In genomic region chr19:59166879-59167278, GRCm38 (mm10) we compare ENCODE assay signal across 9 mouse cellular contexts. TPM values are rescaled to one million over a fixed set of nuclear protein-coding genes. Genes with fewer than 3 reads are reported as not detected.
DNase-seq lines count a peak whose midpoint lies in the region; ATAC-seq and TF ChIP-seq lines count a peak whose summit lies in the region.
"Had no signal": no experiment of that assay in that cellular context is flagged by ENCODE, and none has a peak within 500 bp of the region (broad histone marks: within the 10 kb centered on the region; RNA-seq: fewer than 3 reads in every experiment).

No protein-coding gene starts in this region.

- TF ChIP-seq CTCF in forebrain, postnatal 0 days (IDR thresholded peaks at IDR 0.05; ENCODE audit: low read depth): peak; percentile 14; the same call in 1 of the 2 replicates

- no peaks in the 10 kb centered on the region for H3K9me3 ChIP-seq in lung, embryonic 16.5 days (ENCODE audit: control insufficient read depth, low read length)
- no peaks in the 10 kb centered on the region for H3K9me3 ChIP-seq in forebrain, postnatal 0 days (ENCODE audit: low read length)
- H3K9me3 ChIP-seq in liver, embryonic 16.5 days (replicated peaks; ENCODE audit: control insufficient read depth, low read length): no peaks in the 10 kb centered on the region

- H3K27ac ChIP-seq in lung, embryonic 16.5 days (ENCODE audit: low read length): no peak overlapping the region
- peak overlapping the region; percentile 35 for H3K27ac ChIP-seq in forebrain, postnatal 0 days (ENCODE audit: low read depth, low read length)
- H3K27ac ChIP-seq in liver, embryonic 16.5 days (ENCODE audit: low read length): no peak overlapping the region

- ATAC-seq in lung, embryonic 16.5 days (ENCODE audit: low read depth): no peak
- peak; percentile 5; the same call in 1 of the 2 replicates for ATAC-seq in forebrain, postnatal 0 days
- no peak for ATAC-seq in liver, embryonic 16.5 days (ENCODE audit: low read depth)

- H3K4me2 ChIP-seq in lung, embryonic 16.5 days (ENCODE audit: low read depth, low read length): peak overlapping the region; percentile 64
- peak overlapping the region; percentile 71 for H3K4me2 ChIP-seq in forebrain, postnatal 0 days (ENCODE audit: low read depth)
- peak overlapping the region; percentile 43 for H3K4me2 ChIP-seq in liver, embryonic 16.5 days (ENCODE audit: low read depth, low read length)

- peak overlapping the region; percentile 47 for H3K4me3 ChIP-seq in lung, embryonic 16.5 days (ENCODE audit: low read length)
- peak overlapping the region; percentile 39 for H3K4me3 ChIP-seq in forebrain, postnatal 0 days (ENCODE audit: low read depth, low read length)
- H3K4me3 ChIP-seq in liver, embryonic 16.5 days (ENCODE audit: low read depth, low read length): peak overlapping the region; percentile 22; the same call in 1 of the 2 replicates
- H3K4me3 ChIP-seq: myocyte had no signal

- no peak for DNase-seq in lung, postnatal 36 days
- peak; percentile 55 for DNase-seq in forebrain, postnatal 0 days
- DNase-seq in yolk sac, embryonic 10.5 days (ENCODE audit: low spot score): peak; percentile 60
- DNase-seq in adrenal gland, postnatal 36 days: no peak
- no peak for DNase-seq in B cell, adult 2 months

- 5% methylated on average over 13 of the region's 13 CpGs for WGBS in lung, embryonic 16.5 days
- 8% methylated on average over 13 of the region's 13 CpGs for WGBS in forebrain, postnatal 0 days
- WGBS in liver, embryonic 16.5 days (ENCODE audit: insufficient replicate concordance): 3% methylated on average over 13 of the region's 13 CpGs

- no peaks in the 10 kb centered on the region for H3K36me3 ChIP-seq in lung, embryonic 16.5 days (ENCODE audit: control insufficient read depth, insufficient read depth, low read length)
- H3K36me3 ChIP-seq in forebrain, postnatal 0 days (ENCODE audit: insufficient read depth): no peaks in the 10 kb centered on the region
- no peaks in the 10 kb centered on the region for H3K36me3 ChIP-seq in liver, embryonic 16.5 days (ENCODE audit: control insufficient read depth, insufficient read depth)

- peaks cover 95% of the 10 kb centered on the region for H3K27me3 ChIP-seq in lung, embryonic 16.5 days (ENCODE audit: control insufficient read depth, insufficient read depth, low read depth, low read length)
- peaks cover 47% of the 10 kb centered on the region for H3K27me3 ChIP-seq in forebrain, postnatal 0 days (ENCODE audit: insufficient read depth, low read length)
- H3K27me3 ChIP-seq in liver, embryonic 16.5 days (ENCODE audit: control insufficient read depth, insufficient read depth, low read depth, low read length): peaks cover 99% of the 10 kb centered on the region

- H3K4me1 ChIP-seq in lung, embryonic 16.5 days (replicated peaks; ENCODE audit: control insufficient read depth, insufficient read depth, low read length): peaks cover 18% of the 10 kb centered on the region
- H3K4me1 ChIP-seq in forebrain, postnatal 0 days (ENCODE audit: insufficient read depth): no peaks in the 10 kb centered on the region
- H3K4me1 ChIP-seq in liver, embryonic 16.5 days (ENCODE audit: control insufficient read depth, low read depth, low read length): no peaks in the 10 kb centered on the region

- H3K9ac ChIP-seq in lung, embryonic 16.5 days (ENCODE audit: low read length): no peak overlapping the region
- H3K9ac ChIP-seq in forebrain, postnatal 0 days: peak overlapping the region; percentile 50; the same call in 1 of the 2 replicates
- no peak overlapping the region for H3K9ac ChIP-seq in liver, embryonic 16.5 days (ENCODE audit: low read depth, low read length)

RNA-seq across cellular contexts. Expression of gene Vax1, which starts 3.0 kb away (rescaled TPM):
- polyA plus RNA-seq in lung, embryonic 16.5 days (2015; fragmentation: Nextera tagmentation; extraction: Ambion mirVana): not detected in 2 replicates
- total RNA-seq in forebrain, postnatal 0 days (2014; rRNA removed): 4.2 and 7.2 TPM in 2 replicates
- 1.8 and 3.2 TPM in 2 replicates for polyA plus RNA-seq in forebrain, postnatal 0 days (2015; fragmentation: Nextera tagmentation; extraction: Ambion mirVana)
- not detected in 2 replicates for polyA plus RNA-seq in liver, embryonic 16.5 days (2015; fragmentation: Nextera tagmentation; extraction: Ambion mirVana)
- not detected for total RNA-seq in adrenal gland, postnatal 36 days (2021)
- polyA plus RNA-seq: gonadal fat pad, adult 2 months; myocyte had no signal

RNA-seq across cellular contexts. Expression of gene Kcnk18, which starts 52.1 kb away (rescaled TPM):
- polyA plus RNA-seq in lung, embryonic 16.5 days (2015; fragmentation: Nextera tagmentation; extraction: Ambion mirVana): not detected in 2 replicates
- 0.08 TPM in 1 of 2 replicates, not detected in the other for total RNA-seq in forebrain, postnatal 0 days (2014; rRNA removed)
- polyA plus RNA-seq in forebrain, postnatal 0 days (2015; fragmentation: Nextera tagmentation; extraction: Ambion mirVana): 0.08 TPM in 1 of 2 replicates, not detected in the other
- polyA plus RNA-seq in liver, embryonic 16.5 days (2015; fragmentation: Nextera tagmentation; extraction: Ambion mirVana): not detected in 2 replicates
- not detected for total RNA-seq in adrenal gland, postnatal 36 days (2021)
- polyA plus RNA-seq: gonadal fat pad, adult 2 months; myocyte had no signal

Comparison
In these comparisons a context has a peak if more than half of its experiments do, and no peak if none do; other contexts are left out.
1. DNase-seq: peak in forebrain, postnatal 0 days (single experiment) and yolk sac, embryonic 10.5 days (single experiment); none in lung, postnatal 36 days (single experiment), adrenal gland, postnatal 36 days (0 of 2) and B cell, adult 2 months (0 of 2).
2. Peak in every context shown above with its lines, with median percentiles within 50 percentile points of each other: H3K4me2 ChIP-seq and H3K4me3 ChIP-seq.